Mouse (Mus musculus) ES-Bruce4 (cell line): Measurements from ENCODE around the gene Dok4. TPM values are rescaled to one million over a fixed set of nuclear protein-coding genes. Genes with fewer than 3 reads are reported as not detected.
A peak's percentile ranks its signal among the peaks of the same experiment; 100 is the strongest.

Source experiments
- H3K27ac ChIP-seq: 2 replicates; pipeline ENCODE4 v1.5.1; 2012; ENCODE audit warnings: low read length, inconsistent platforms; ENCODE audit not compliant: insufficient read depth
- H3K27me3 ChIP-seq: 2 replicates; pipeline ENCODE4 v1.6.1; 2012; ENCODE audit warnings: mild to moderate bottlenecking, low read length, inconsistent platforms; ENCODE audit not compliant: control insufficient read depth, poor library complexity, insufficient read depth, severe bottlenecking
- H3K36me3 ChIP-seq: 2 replicates; pipeline ENCODE4 v1.6.1; 2012; ENCODE audit warnings: inconsistent platforms, mild to moderate bottlenecking, low read length, moderate library complexity; ENCODE audit not compliant: control insufficient read depth, poor library complexity, insufficient read depth, severe bottlenecking
- H3K4me1 ChIP-seq: one replicate; pipeline ENCODE4 v1.8.1; 2011; ENCODE audit warnings: low read length; ENCODE audit not compliant: control insufficient read depth, insufficient read depth
- H3K4me3 ChIP-seq: 2 replicates; pipeline ENCODE4 v1.5.1; 2011; ENCODE audit warnings: low read depth, mild to moderate bottlenecking, low read length
- H3K9ac ChIP-seq: 2 replicates; pipeline ENCODE4 v1.6.1; 2012; ENCODE audit warnings: low read depth, mild to moderate bottlenecking, inconsistent platforms; ENCODE audit not compliant: poor library complexity, severe bottlenecking
- H3K9me3 ChIP-seq: replicated peaks from 2 replicates; pipeline ENCODE4 v1.6.1; 2012; ENCODE audit warnings: mild to moderate bottlenecking, low read length, inconsistent platforms; ENCODE audit not compliant: control insufficient read depth, poor library complexity, insufficient read depth, severe bottlenecking
- CTCF ChIP-seq: IDR thresholded peaks from one replicate; pipeline ENCODE4 v1.8.1; 2011; ENCODE audit warnings: low read depth, low read length
- EP300 ChIP-seq: IDR thresholded peaks from 2 replicates; pipeline ENCODE4 v1.6.1; 2011; ENCODE audit warnings: low read depth, low read length; ENCODE audit not compliant: insufficient read depth
- POLR2A ChIP-seq: IDR thresholded peaks from one replicate; pipeline ENCODE4 v1.8.1; 2011; ENCODE audit warnings: low read length; ENCODE audit not compliant: insufficient read depth
- polyA plus RNA-seq: library from polyadenylated mRNA; stranded (reverse); fragments of >200 nt; gene quantifications from 2 replicates; pipeline ENCODE4 v1.2.4, GENCODE M21; 2011; ENCODE audit warnings: low read depth; ENCODE audit not compliant: missing spikeins, insufficient read depth, insufficient read length

Dok4 gene
- 3.9 and 4.4 TPM in 2 replicates for polyA plus RNA-seq

DNA sequence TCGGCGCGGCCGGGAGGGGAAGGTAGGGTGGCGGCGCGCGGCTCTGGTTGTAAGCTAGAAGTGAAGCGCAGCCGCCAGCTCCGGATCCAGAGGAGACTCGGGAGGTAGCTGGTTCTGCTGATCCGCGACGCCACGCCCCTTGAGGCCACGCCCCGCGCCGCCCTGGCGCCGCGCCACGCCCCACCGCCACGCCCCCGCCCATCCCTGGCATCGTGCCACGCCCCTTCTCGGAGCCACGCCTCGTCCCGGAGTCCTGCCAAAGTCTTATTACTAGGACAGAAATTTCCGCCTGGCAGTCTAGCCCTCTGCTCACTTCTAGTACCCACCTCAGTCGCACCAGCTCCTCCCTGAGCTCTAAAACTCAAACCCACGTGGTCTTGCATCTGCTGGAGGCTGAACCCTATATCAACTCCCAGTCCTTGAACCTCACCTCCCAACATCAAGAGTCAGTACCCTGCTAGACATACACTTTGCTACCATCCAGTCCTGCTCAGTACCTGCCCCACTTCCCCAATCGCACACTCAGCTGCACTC is at the start of gene Dok4:
TSS of gene Dok4 (minus strand) at position 134 of the 534 bp plus-strand sequence.
- peak within 1 kb of the TSS; percentile 72 for H3K9ac ChIP-seq
- no peak within 1 kb of the TSS for H3K27ac ChIP-seq
- no peak for TF ChIP-seq CTCF
- TF ChIP-seq POLR2A = no peak
- no peak for TF ChIP-seq EP300
- peak within 1 kb of the TSS; percentile 56 for H3K4me3 ChIP-seq
- no peaks in the 10 kb centered on the region for H3K9me3 ChIP-seq
- peaks cover 3% of the 10 kb centered on the region for H3K4me1 ChIP-seq
- H3K27me3 ChIP-seq = no peaks in the 10 kb centered on the region
- H3K36me3 ChIP-seq = no peaks in the 10 kb centered on the region

DNA sequence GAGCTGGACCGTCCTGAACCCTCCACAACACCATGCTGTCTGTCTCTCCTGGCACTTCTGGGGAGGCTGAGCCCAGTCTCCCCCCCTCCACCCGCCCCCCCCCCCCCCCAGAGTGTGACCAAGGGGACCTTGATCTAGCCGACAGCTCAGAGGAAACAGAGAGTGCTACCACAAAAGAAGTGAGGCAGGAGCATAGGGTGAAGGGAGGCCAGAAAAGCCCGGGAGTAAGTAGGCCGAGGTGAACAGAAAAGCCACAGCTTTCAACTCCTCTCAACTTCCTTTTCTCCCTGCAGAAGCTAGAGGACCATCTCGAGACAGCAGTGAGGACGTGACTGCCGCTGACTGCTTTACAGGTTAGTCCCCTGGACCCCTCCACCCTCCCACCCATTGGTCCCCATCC is 47.3 kb upstream of the Dok4 start, which contains the start of gene Adgrg5:
TSS of gene Adgrg5 (plus strand) at position 290 of the 400 bp plus-strand sequence.
- peaks cover 3% of the 10 kb centered on the region for H3K4me1 ChIP-seq
- no peaks in the 10 kb centered on the region for H3K9me3 ChIP-seq
- H3K4me3 ChIP-seq = no peak within 1 kb of the TSS
- H3K9ac ChIP-seq = 0 out of 2 replicates have a peak within 1 kb of the TSS, but pooled peaks have one; percentile 5
- no peak for TF ChIP-seq CTCF
- TF ChIP-seq EP300 = no peak
- TF ChIP-seq POLR2A = no peak
- peak within 1 kb of the TSS; percentile 60 for H3K27ac ChIP-seq
- no peaks in the 10 kb centered on the region for H3K36me3 ChIP-seq
- no peaks in the 10 kb centered on the region for H3K27me3 ChIP-seq

DNA sequence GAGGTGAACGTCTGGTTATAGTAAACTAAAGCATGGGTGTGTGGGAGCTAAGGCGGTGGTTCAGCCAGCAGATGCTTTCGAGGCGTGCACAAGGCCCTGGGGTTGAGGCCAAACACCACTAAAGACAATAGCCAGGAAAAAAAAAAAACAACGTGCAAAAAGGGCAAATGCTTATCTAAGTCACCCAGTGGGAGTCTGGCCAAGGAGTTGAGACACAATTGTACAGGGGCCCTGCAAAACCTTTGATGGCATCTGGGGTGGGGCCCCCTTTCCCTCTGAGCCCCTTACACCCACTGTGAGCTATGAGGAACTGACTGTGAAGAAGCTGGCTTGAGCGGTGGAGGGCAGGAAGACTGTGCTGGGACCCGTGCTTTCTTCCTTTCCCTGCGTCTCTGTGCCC is 46.5 kb upstream of the Dok4 start:
- peak overlapping the region; percentile 76 for H3K27ac ChIP-seq
- H3K27me3 ChIP-seq = no peaks in the 10 kb centered on the region
- no peak for TF ChIP-seq CTCF
- no peak for TF ChIP-seq POLR2A
- TF ChIP-seq EP300 = peak; percentile 85
- no peaks in the 10 kb centered on the region for H3K36me3 ChIP-seq
- peaks cover 3% of the 10 kb centered on the region for H3K4me1 ChIP-seq
- 0 out of 2 replicates have a peak overlapping the region, but pooled peaks have one; percentile 5 for H3K9ac ChIP-seq
- no peaks in the 10 kb centered on the region for H3K9me3 ChIP-seq
- H3K4me3 ChIP-seq = no peak overlapping the region

DNA sequence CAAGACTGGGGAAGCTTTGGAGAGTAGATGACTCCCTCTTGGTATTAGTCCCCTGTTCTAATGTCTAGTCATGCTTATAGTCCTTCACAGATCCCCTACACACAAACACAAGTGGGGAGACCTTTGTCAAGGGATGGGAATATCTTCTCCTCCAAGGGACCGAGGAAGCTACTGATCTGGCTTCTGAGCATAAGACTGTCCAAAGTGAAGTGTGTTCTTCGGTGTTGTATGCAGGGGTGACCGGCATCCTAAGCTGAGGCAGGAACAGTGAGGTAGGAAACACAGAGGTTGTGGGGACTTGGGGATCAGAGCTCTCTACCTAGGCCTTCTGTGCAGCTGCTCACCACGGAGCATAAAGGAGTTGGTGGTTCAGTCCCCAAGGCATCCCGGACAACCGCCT is 46.0 kb upstream of the Dok4 start:
- Histone ChIP-seq H3K27me3 (no peaks in the 10 kb centered on the region), H3K4me1 (peaks cover 3% of the 10 kb centered on the region), H3K27ac (peak overlapping the region; percentile 76), H3K9me3 (no peaks in the 10 kb centered on the region), H3K9ac (no peak overlapping the region), H3K36me3 (no peaks in the 10 kb centered on the region), H3K4me3 (no peak overlapping the region)
- TF ChIP-seq CTCF = no peak
- TF ChIP-seq EP300 = no peak
- no peak for TF ChIP-seq POLR2A

DNA sequence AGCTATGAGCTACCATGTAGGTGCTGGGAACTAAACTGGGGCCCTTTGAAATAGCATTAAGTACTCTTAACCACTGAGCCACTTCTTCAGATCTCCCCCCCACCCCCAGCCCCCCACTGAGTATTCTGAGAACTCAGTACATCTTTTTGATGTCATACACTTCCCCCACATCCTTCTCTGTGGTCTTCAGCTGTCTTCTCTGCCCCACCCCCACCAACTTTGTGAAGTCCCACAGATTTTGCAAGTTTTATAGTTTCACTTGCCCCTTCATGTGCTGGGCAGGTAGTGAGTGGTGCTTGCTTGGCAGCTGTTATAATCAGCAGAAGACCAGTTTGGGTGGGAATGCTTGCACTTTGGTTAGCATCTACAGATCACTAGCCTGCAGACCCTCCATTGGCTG is 43.1 kb upstream of the Dok4 start:
- Histone ChIP-seq H3K9me3 (no peaks in the 10 kb centered on the region), H3K4me1 (peaks cover 3% of the 10 kb centered on the region), H3K9ac (no peak overlapping the region), H3K27ac (no peak overlapping the region), H3K36me3 (no peaks in the 10 kb centered on the region), H3K27me3 (no peaks in the 10 kb centered on the region), H3K4me3 (no peak overlapping the region)
- no peak for TF ChIP-seq POLR2A
- TF ChIP-seq CTCF = no peak
- no peak for TF ChIP-seq EP300

DNA sequence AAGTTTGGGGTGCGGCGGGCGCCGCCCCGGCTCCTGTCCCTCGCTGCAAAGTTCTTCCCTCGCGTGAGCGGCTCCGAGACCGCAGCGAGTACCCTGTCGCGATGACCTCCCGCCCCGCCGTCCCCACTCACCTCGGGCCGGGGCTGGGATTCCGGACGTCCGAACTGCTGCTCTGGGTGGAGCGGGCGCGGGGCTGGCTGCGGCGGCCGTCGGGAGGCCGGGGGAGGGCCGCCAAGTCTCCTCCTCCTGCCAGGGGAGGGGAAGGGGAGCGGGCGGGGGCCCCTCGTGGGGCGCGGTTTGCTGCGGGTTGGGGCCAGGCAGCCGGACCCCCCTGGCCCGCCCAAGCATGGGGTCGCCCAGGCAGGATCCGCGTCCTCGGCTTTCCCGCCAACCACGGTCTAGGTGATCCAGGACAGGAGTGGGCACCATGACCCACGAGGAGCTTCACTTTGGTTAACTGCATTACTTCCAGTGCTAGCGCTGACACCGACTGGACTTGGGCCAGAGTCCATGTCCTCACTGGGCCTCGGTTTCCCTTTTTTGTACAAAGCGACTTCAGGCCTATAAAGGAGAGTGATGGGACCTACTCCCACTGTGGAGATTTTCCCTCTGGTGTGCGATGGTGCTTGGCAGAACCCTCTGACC is 41.8 kb upstream of the Dok4 start, which contains the start of gene Ccdc102a:
TSS of gene Ccdc102a (minus strand) at position 248 of the 645 bp plus-strand sequence.
- peak within 1 kb of the TSS; percentile 94 for H3K9ac ChIP-seq
- H3K9me3 ChIP-seq = no peaks in the 10 kb centered on the region
- no peaks in the 10 kb centered on the region for H3K36me3 ChIP-seq
- H3K27ac ChIP-seq = no peak within 1 kb of the TSS
- H3K4me3 ChIP-seq = peak within 1 kb of the TSS; percentile 89
- H3K27me3 ChIP-seq = no peaks in the 10 kb centered on the region
- TF ChIP-seq POLR2A (no peak), CTCF (no peak), EP300 (no peak)
- peaks cover 2% of the 10 kb centered on the region for H3K4me1 ChIP-seq
